Mouse (Mus musculus): ENCODE measurements around the gene Ush1g. TPM values are rescaled to one million over a fixed set of nuclear protein-coding genes. Genes with fewer than 3 reads are reported as not detected.

Ush1g gene
- polyA plus RNA-seq, 1 experiment from 2014 or later = not detected

- WGBS = 14% methylated on average over 4 of the region's 4 CpGs
- DNase-seq (ENCODE audit: low spot score) = no peak
- no peak overlapping the region for H3K4me3 ChIP-seq
- no peak overlapping the region for H3K27ac ChIP-seq
- peaks cover 58% of the 10 kb centered on the region for H3K4me1 ChIP-seq
- peaks cover 65% of the 10 kb centered on the region for H3K27me3 ChIP-seq (ENCODE audit: low read depth, poor library complexity, severe bottlenecking)
- H3K9me3 ChIP-seq (replicated peaks) = no peaks in the 10 kb centered on the region
- no peaks in the 10 kb centered on the region for H3K36me3 ChIP-seq
Measured at GRCm38 (mm10) chr11:115349976-115350375, 28.1 kb upstream of the Ush1g start.

GRCm38 (mm10) chr11:115348681-115349248 lies 26.9 kb upstream of the Ush1g start:
- H3K36me3 ChIP-seq = no peaks in the 10 kb centered on the region
- H3K27me3 ChIP-seq (ENCODE audit: low read depth, poor library complexity, severe bottlenecking) = peaks cover 67% of the 10 kb centered on the region
- no peak for DNase-seq (ENCODE audit: low spot score)
- H3K9me3 ChIP-seq (replicated peaks) = no peaks in the 10 kb centered on the region
- H3K4me3 ChIP-seq = peak overlapping the region; percentile 10; the same call in 1 of the 2 replicates
- H3K4me1 ChIP-seq = peaks cover 62% of the 10 kb centered on the region
- 46% methylated on average over 17 of the region's 17 CpGs for WGBS
- 0 out of 2 replicates have a peak overlapping the region, but pooled peaks have one; percentile 32 for H3K27ac ChIP-seq

- DNase-seq (ENCODE audit: low spot score) = peak; percentile 81
- peak overlapping the region; percentile 14; the same call in 1 of the 2 replicates for H3K4me3 ChIP-seq
- peaks cover 51% of the 10 kb centered on the region for H3K27me3 ChIP-seq (ENCODE audit: low read depth, poor library complexity, severe bottlenecking)
- WGBS = 7% methylated on average over 7 of the region's 7 CpGs
- H3K27ac ChIP-seq = peak overlapping the region; percentile 78
- no peaks in the 10 kb centered on the region for H3K9me3 ChIP-seq (replicated peaks)
- H3K36me3 ChIP-seq = no peaks in the 10 kb centered on the region
- H3K4me1 ChIP-seq = peaks cover 62% of the 10 kb centered on the region
Measured at GRCm38 (mm10) chr11:115345515-115345914, 23.7 kb upstream of the Ush1g start.

GRCm38 (mm10) chr11:115344967-115345366 lies 23.1 kb upstream of the Ush1g start:
- Histone ChIP-seq H3K4me3 (0 out of 2 replicates have a peak overlapping the region, but pooled peaks have one; percentile 14), H3K9me3 (replicated peaks) (no peaks in the 10 kb centered on the region), H3K27ac (peak overlapping the region; percentile 78), H3K4me1 (peaks cover 61% of the 10 kb centered on the region), H3K36me3 (no peaks in the 10 kb centered on the region), H3K27me3 (ENCODE audit: low read depth, poor library complexity, severe bottlenecking) (peaks cover 49% of the 10 kb centered on the region)
- 6% methylated on average over 12 of the region's 12 CpGs for WGBS
- DNase-seq (ENCODE audit: low spot score) = no peak

- peaks cover 57% of the 10 kb centered on the region for H3K27me3 ChIP-seq (ENCODE audit: low read depth, poor library complexity, severe bottlenecking)
- H3K4me1 ChIP-seq = peaks cover 31% of the 10 kb centered on the region
- no peak overlapping the region for H3K27ac ChIP-seq
- H3K4me3 ChIP-seq = no peak overlapping the region
- H3K9me3 ChIP-seq (replicated peaks) = no peaks in the 10 kb centered on the region
- H3K36me3 ChIP-seq = no peaks in the 10 kb centered on the region
- DNase-seq (ENCODE audit: low spot score) = no peak
- WGBS = 78% methylated on average over 6 of the region's 6 CpGs
Measured at GRCm38 (mm10) chr11:115341866-115342265, 20.0 kb upstream of the Ush1g start.

- no peak for DNase-seq (ENCODE audit: low spot score)
- peaks cover 60% of the 10 kb centered on the region for H3K27me3 ChIP-seq (ENCODE audit: low read depth, poor library complexity, severe bottlenecking)
- no peak overlapping the region for H3K27ac ChIP-seq
- H3K9me3 ChIP-seq (replicated peaks) = no peaks in the 10 kb centered on the region
- WGBS = 87% methylated on average over 2 of the region's 2 CpGs
- H3K36me3 ChIP-seq = no peaks in the 10 kb centered on the region
- H3K4me3 ChIP-seq = no peak overlapping the region
- peaks cover 25% of the 10 kb centered on the region for H3K4me1 ChIP-seq
Measured at GRCm38 (mm10) chr11:115341246-115341645, 19.4 kb upstream of the Ush1g start.

- Histone ChIP-seq H3K36me3 (no peaks in the 10 kb centered on the region), H3K27ac (no peak overlapping the region), H3K9me3 (replicated peaks) (no peaks in the 10 kb centered on the region), H3K4me1 (peaks cover 8% of the 10 kb centered on the region), H3K4me3 (no peak overlapping the region), H3K27me3 (ENCODE audit: low read depth, poor library complexity, severe bottlenecking) (peaks cover 76% of the 10 kb centered on the region)
- DNase-seq (ENCODE audit: low spot score) = no peak
- WGBS = 64% methylated on average over 1 of the region's 1 CpGs
Measured at GRCm38 (mm10) chr11:115337826-115338225, 16.0 kb upstream of the Ush1g start.

- Histone ChIP-seq H3K27me3 (ENCODE audit: low read depth, poor library complexity, severe bottlenecking) (peaks cover 81% of the 10 kb centered on the region), H3K36me3 (no peaks in the 10 kb centered on the region), H3K9me3 (replicated peaks) (no peaks in the 10 kb centered on the region), H3K27ac (no peak overlapping the region), H3K4me3 (no peak overlapping the region), H3K4me1 (peaks cover 8% of the 10 kb centered on the region)
- 64% methylated on average over 3 of the region's 3 CpGs for WGBS
- no peak for DNase-seq (ENCODE audit: low spot score)
Measured at GRCm38 (mm10) chr11:115337350-115337749, 15.5 kb upstream of the Ush1g start.

GRCm38 (mm10) chr11:115336115-115336514 lies 14.3 kb upstream of the Ush1g start:
- Histone ChIP-seq H3K4me3 (no peak overlapping the region), H3K27me3 (ENCODE audit: low read depth, poor library complexity, severe bottlenecking) (peaks cover 87% of the 10 kb centered on the region), H3K9me3 (replicated peaks) (no peaks in the 10 kb centered on the region), H3K36me3 (no peaks in the 10 kb centered on the region), H3K27ac (no peak overlapping the region), H3K4me1 (peaks cover 8% of the 10 kb centered on the region)
- WGBS = 13% methylated on average over 6 of the region's 6 CpGs
- peak; percentile 71 for DNase-seq (ENCODE audit: low spot score)

- Histone ChIP-seq H3K4me1 (peaks cover 8% of the 10 kb centered on the region), H3K36me3 (no peaks in the 10 kb centered on the region), H3K27me3 (ENCODE audit: low read depth, poor library complexity, severe bottlenecking) (peaks cover 89% of the 10 kb centered on the region), H3K27ac (no peak overlapping the region), H3K4me3 (no peak overlapping the region), H3K9me3 (replicated peaks) (no peaks in the 10 kb centered on the region)
- WGBS = 60% methylated on average over 12 of the region's 12 CpGs
- no peak for DNase-seq (ENCODE audit: low spot score)
Measured at GRCm38 (mm10) chr11:115335223-115335622, 13.4 kb upstream of the Ush1g start.

GRCm38 (mm10) chr11:115334531-115334930 lies 12.7 kb upstream of the Ush1g start, which contains the start of gene Otop3:
TSS of gene Otop3 (plus strand) at chr11:115334731.
- no peak for DNase-seq (ENCODE audit: low spot score)
- Histone ChIP-seq H3K27me3 (ENCODE audit: low read depth, poor library complexity, severe bottlenecking) (peaks cover 89% of the 10 kb centered on the region), H3K4me3 (peak within 1 kb of the TSS; percentile 24)

GRCm38 (mm10) chr11:115329339-115329738 lies 7.5 kb upstream of the Ush1g start:
- Histone ChIP-seq H3K9me3 (replicated peaks) (no peaks in the 10 kb centered on the region), H3K36me3 (no peaks in the 10 kb centered on the region), H3K27me3 (ENCODE audit: low read depth, poor library complexity, severe bottlenecking) (peaks cover 89% of the 10 kb centered on the region), H3K27ac (no peak overlapping the region), H3K4me3 (no peak overlapping the region), H3K4me1 (peaks cover 16% of the 10 kb centered on the region)
- DNase-seq (ENCODE audit: low spot score) = no peak
- 76% methylated on average over 15 of the region's 15 CpGs for WGBS

More at GRCm38 (mm10) chr11:115334531-115334930, 12.7 kb upstream of the Ush1g start, which contains the start of gene Otop3:
- Histone ChIP-seq H3K9me3 (replicated peaks) (no peaks in the 10 kb centered on the region), H3K27ac (no peak within 1 kb of the TSS), H3K36me3 (no peaks in the 10 kb centered on the region), H3K4me1 (peaks cover 8% of the 10 kb centered on the region)
- 5% methylated on average over 29 of the region's 29 CpGs for WGBS

- Histone ChIP-seq H3K9me3 (replicated peaks) (no peaks in the 10 kb centered on the region), H3K4me1 (peaks cover 33% of the 10 kb centered on the region), H3K27me3 (ENCODE audit: low read depth, poor library complexity, severe bottlenecking) (peaks cover 89% of the 10 kb centered on the region), H3K27ac (no peak overlapping the region), H3K36me3 (no peaks in the 10 kb centered on the region), H3K4me3 (no peak overlapping the region)
- no peak for DNase-seq (ENCODE audit: low spot score)
- WGBS = 65% methylated on average over 7 of the region's 7 CpGs
Measured at GRCm38 (mm10) chr11:115326730-115327129, 4.9 kb upstream of the Ush1g start.

Data from limb, embryonic 10.5 days (tissue).